Mouse (Mus musculus) heart, embryonic 11.5 days (tissue): ENCODE results near the gene Gcsh. TPM values are rescaled to one million over a fixed set of nuclear protein-coding genes. Genes with fewer than 3 reads are reported as not detected.

Experiments used
- ATAC-seq: fragments of 200-750 bp; cut with Nextera tagmentation; replicated peaks from 2 replicates; pipeline ENCODE4 v1.8.0; 2017; ENCODE audit warnings: moderate library complexity; ENCODE audit not compliant: insufficient number of reproducible peaks, low FRiP score, low TSS enrichment
- H3K27ac ChIP-seq: fragments of 300-500 bp; sonication (generic); 2 replicates; pipeline ENCODE4 v1.5.1; 2014; ENCODE audit warnings: mild to moderate bottlenecking, low read depth, low read length
- H3K27me3 ChIP-seq: fragments of 300-500 bp; sonication (generic); 2 replicates; pipeline ENCODE4 v1.6.1; 2014; ENCODE audit warnings: mild to moderate bottlenecking, low read length, mixed read lengths; ENCODE audit not compliant: control insufficient read depth, insufficient read depth
- H3K36me3 ChIP-seq: fragments of 300-500 bp; sonication (generic); 2 replicates; pipeline ENCODE4 v1.6.1; 2014; ENCODE audit warnings: mild to moderate bottlenecking, low read length, moderate library complexity, mixed read lengths; ENCODE audit not compliant: control insufficient read depth, insufficient read depth
- H3K4me1 ChIP-seq: fragments of 300-500 bp; sonication (generic); 2 replicates; pipeline ENCODE4 v1.6.1; 2014; ENCODE audit warnings: low read length; ENCODE audit not compliant: control insufficient read depth, insufficient read depth
- H3K4me2 ChIP-seq: fragments of 300-500 bp; sonication (generic); 2 replicates; pipeline ENCODE4 v1.6.1; 2014; ENCODE audit warnings: mild to moderate bottlenecking, moderate library complexity
- H3K4me3 ChIP-seq: fragments of 300-500 bp; sonication (generic); 2 replicates; pipeline ENCODE4 v1.5.1; 2014; ENCODE audit warnings: low read depth, low read length
- H3K9ac ChIP-seq: fragments of 300-500 bp; sonication (generic); 2 replicates; pipeline ENCODE4 v1.6.1; 2014; ENCODE audit warnings: mild to moderate bottlenecking, low read depth, low read length, moderate library complexity
- H3K9me3 ChIP-seq: fragments of 300-500 bp; sonication (generic); replicated peaks from 2 replicates; pipeline ENCODE4 v1.6.1; 2016; ENCODE audit warnings: low read length; ENCODE audit not compliant: control insufficient read depth
- WGBS: fragments of 180-500 bp; shearing (Covaris S2); extraction: QIAGEN DNeasy Blood & Tissue Kit; methylation state at CpG from one replicate; pipeline ENCODE4 v1.1.7; 2014; ENCODE audit not compliant: insufficient replicate concordance; 5-methylcytosine and 5-hydroxymethylcytosine counted together
- polyA plus RNA-seq: library from polyadenylated mRNA; unstranded; fragments of >200 nt; fragmentation: Nextera tagmentation; extraction: Ambion mirVana; gene quantifications from 2 replicates; pipeline ENCODE4 v1.2.1, GENCODE M21; 2014

Gene Gcsh
- polyA plus RNA-seq, 1 experiment from 2014 or later = 95.2 TPM

DNA sequence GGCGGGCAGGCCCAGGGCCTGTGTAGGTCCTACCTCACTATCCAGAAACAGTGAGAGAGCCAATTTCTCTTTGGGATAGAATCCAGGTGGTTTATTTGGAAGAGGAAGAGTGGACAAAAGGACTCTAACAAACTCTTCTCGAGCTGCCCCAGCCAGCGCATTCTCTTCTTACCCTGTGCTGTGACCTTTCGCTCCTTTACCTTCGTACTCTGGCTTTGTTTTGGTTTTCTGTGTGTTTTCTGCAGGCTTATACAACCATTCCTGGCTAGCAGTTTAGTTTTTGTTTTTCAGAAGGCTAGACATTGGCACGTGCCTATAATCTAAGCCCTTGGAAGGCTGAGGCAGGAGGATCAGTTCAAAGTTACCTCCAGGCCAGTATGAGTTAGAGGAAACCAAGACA is 23.8 kb downstream of the Gcsh start:
- Histone ChIP-seq H3K27me3 (no peaks in the 10 kb centered on the region), H3K9me3 (no peaks in the 10 kb centered on the region), H3K9ac (no peak overlapping the region), H3K4me3 (no peak overlapping the region), H3K4me2 (no peak overlapping the region), H3K27ac (no peak overlapping the region), H3K4me1 (no peaks in the 10 kb centered on the region), H3K36me3 (no peaks in the 10 kb centered on the region)
- WGBS = 85% methylated on average over 6 of the region's 6 CpGs
- ATAC-seq = no peak

DNA sequence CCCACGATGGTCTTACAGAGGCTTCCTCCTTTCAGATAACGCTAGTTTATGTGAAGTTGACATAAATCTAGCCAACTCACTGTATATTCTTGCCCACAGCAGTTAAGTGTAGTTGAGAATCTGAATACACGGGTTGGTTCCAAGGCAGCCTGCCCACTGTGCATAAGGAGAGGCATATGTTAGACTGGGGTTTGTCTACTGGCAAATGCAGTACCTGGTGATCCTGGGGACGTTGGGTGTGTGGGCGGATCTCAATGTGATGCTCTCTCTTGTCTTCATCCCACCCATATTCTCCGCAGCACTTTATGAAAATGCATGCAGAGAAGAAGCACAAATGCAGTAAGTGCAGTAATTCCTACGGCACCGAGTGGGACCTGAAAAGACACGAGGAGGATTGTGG is 38.9 kb downstream of the Gcsh start:
- Histone ChIP-seq H3K27ac (no peak overlapping the region), H3K4me2 (no peak overlapping the region), H3K4me3 (no peak overlapping the region), H3K9me3 (no peaks in the 10 kb centered on the region), H3K27me3 (no peaks in the 10 kb centered on the region), H3K36me3 (peaks cover 20% of the 10 kb centered on the region), H3K9ac (no peak overlapping the region), H3K4me1 (0 out of 2 replicates have a peak, but pooled peaks cover 5% of the 10 kb centered on the region)
- ATAC-seq = no peak
- 93% methylated on average over 9 of the region's 9 CpGs for WGBS

DNA sequence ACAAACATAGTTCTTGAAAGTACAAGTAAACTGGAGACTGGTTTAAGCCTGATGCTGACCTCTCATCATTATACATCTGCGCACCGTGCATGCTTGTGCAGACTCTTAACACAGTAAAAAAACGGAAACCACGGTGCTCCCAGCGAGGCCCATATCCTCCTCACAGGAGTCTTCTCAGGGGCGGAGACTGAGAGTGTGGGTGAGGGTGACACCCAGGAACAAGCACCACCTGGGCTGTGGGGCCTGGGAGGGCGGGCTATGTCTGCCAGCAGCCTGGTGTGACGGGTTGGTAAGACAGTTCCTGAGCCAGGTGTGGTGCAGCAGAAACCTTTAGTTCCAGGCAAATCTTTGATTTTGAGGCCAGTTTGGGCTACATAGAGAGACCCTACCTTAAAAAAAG is 40.9 kb downstream of the Gcsh start:
- no peak for ATAC-seq
- peaks cover 15% of the 10 kb centered on the region for H3K36me3 ChIP-seq
- no peak overlapping the region for H3K4me3 ChIP-seq
- no peak overlapping the region for H3K9ac ChIP-seq
- H3K27ac ChIP-seq = no peak overlapping the region
- peaks cover 13% of the 10 kb centered on the region for H3K4me1 ChIP-seq
- WGBS = 88% methylated on average over 8 of the region's 8 CpGs
- no peaks in the 10 kb centered on the region for H3K27me3 ChIP-seq
- H3K9me3 ChIP-seq = no peaks in the 10 kb centered on the region
- no peak overlapping the region for H3K4me2 ChIP-seq

DNA sequence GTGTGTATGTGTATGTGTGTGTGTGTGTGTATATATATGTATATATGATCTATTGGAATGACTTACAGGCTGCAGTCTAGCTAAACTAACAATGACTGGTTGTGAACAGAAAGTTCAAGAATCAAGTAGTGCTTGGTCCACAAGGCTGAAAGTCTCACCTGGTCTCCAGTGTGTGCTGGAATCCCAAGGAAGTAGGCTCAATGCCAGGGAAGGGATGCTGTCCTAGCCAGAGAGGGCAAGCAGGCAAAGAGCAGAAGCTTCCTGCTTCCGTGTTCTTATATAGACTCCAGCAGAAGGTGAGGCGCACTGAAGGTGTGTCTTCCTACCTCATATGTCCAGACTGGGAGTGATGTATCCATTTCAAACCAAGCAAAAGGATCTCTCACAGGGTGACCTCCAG is 41.6 kb downstream of the Gcsh start:
- Histone ChIP-seq H3K4me3 (no peak overlapping the region), H3K4me1 (peaks cover 17% of the 10 kb centered on the region), H3K27me3 (no peaks in the 10 kb centered on the region), H3K9me3 (no peaks in the 10 kb centered on the region), H3K36me3 (peaks cover 14% of the 10 kb centered on the region), H3K4me2 (no peak overlapping the region), H3K27ac (no peak overlapping the region), H3K9ac (no peak overlapping the region)
- 93% methylated on average over 2 of the region's 2 CpGs for WGBS
- ATAC-seq = no peak

DNA sequence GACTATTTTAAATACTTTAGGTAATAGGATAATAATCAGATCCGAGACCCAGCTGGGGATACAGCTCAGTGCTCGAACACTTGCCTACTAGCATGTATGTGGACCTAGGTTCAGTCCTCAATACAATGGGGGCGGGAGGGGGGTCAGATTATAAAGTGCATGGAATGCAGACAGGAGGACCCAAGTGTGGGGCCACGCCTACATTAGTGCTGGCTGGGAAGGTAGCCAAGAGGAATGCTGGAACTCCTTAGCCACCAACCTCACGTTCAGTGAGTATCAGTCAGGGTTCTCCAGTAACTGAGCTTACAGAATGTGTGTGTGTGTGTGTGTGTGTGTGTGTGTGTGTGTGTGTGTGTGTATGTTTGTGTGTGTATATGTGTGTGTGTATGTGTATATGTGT is 42.0 kb downstream of the Gcsh start:
- Histone ChIP-seq H3K27ac (no peak overlapping the region), H3K9me3 (no peaks in the 10 kb centered on the region), H3K36me3 (peaks cover 14% of the 10 kb centered on the region), H3K4me1 (peaks cover 21% of the 10 kb centered on the region), H3K27me3 (no peaks in the 10 kb centered on the region), H3K4me3 (no peak overlapping the region), H3K9ac (no peak overlapping the region), H3K4me2 (no peak overlapping the region)
- no peak for ATAC-seq
- 63% methylated on average over 5 of the region's 5 CpGs for WGBS

DNA sequence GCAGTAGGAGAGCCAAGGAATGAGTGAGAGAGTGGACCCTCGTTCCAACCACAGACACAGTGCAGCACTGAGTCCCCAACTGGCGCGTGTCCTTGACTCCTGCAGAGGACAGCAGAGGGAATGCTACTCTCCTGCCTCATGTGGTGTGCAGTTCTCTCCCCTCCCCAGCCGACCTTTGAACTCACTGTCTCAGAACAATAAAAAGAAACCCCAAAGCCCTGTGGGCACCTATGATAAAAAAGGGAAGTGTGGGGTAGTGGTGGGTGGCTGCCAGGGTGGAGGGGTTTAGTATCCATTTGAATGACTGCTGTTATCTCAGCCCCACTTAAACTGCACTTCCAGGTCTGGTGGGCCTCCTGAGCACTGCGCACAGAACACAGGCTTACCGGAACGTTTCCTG is 45.7 kb downstream of the Gcsh start:
- Histone ChIP-seq H3K27ac (peak overlapping the region; percentile 46), H3K9me3 (no peaks in the 10 kb centered on the region), H3K4me3 (no peak overlapping the region), H3K4me2 (no peak overlapping the region; the same call in 1 of the 2 replicates), H3K9ac (no peak overlapping the region), H3K36me3 (no peaks in the 10 kb centered on the region), H3K27me3 (no peaks in the 10 kb centered on the region), H3K4me1 (peaks cover 47% of the 10 kb centered on the region)
- 45% methylated on average over 7 of the region's 7 CpGs for WGBS
- no peak for ATAC-seq

DNA sequence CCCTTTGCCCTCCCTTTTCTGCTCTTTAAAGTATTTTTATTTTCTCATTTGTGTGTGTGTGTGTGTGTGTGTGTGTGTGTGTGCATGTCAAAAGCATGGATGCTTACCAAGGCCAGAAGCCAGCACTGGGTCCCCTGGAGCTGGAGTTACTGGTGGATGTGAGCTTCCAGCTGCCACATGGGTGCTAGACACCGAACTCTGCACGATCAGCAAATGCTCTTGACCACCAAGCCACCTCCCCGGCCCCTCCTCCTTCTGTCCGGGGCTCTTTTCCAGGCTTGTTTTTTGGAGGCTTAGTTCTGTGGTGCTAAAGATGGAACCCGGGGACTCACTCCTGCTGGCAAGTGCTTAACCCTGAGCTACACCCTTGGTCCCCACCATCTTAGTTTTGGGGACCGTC is 46.5 kb downstream of the Gcsh start:
- no peaks in the 10 kb centered on the region for H3K36me3 ChIP-seq
- no peaks in the 10 kb centered on the region for H3K27me3 ChIP-seq
- H3K4me1 ChIP-seq = peaks cover 47% of the 10 kb centered on the region
- peak overlapping the region; percentile 57 for H3K4me2 ChIP-seq
- H3K27ac ChIP-seq = peak overlapping the region; percentile 73
- H3K9me3 ChIP-seq = no peaks in the 10 kb centered on the region
- ATAC-seq = no peak
- H3K9ac ChIP-seq = peak overlapping the region; percentile 16
- 65% methylated on average over 6 of the region's 6 CpGs for WGBS
- H3K4me3 ChIP-seq = peak overlapping the region; percentile 4; the same call in 1 of the 2 replicates

DNA sequence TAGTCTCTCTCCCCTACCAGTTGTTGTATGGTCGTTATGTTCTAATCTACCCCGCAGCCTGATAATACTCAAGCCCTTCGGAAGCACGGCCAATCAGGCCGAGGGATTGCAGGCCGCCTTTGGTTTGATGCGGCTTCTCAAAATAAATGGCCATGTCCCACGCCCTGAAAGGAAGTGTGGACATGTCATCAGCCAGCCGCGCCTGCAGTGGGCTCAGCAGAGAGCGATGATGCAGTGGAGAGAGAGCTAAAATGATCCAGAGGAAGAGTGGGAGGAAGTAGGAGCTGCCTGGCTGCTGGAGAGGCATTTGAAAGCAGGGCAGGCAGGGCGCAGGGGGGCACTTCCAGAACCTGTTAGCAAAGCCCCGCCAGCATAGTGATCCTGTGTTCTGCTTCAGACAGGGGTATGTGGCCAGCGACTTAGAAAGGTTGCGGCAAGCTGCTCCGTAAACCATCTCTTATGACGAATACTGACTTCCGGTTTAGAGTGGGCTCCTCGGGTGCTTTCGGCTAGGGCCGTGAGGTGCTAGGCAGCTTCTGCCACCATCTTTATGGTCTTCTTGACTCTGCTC is 47.0 kb downstream of the Gcsh start:
- Histone ChIP-seq H3K4me3 (peak overlapping the region; percentile 4; the same call in 1 of the 2 replicates), H3K9ac (peak overlapping the region; percentile 16), H3K27me3 (no peaks in the 10 kb centered on the region), H3K36me3 (no peaks in the 10 kb centered on the region), H3K4me1 (peaks cover 46% of the 10 kb centered on the region), H3K9me3 (no peaks in the 10 kb centered on the region), H3K27ac (peak overlapping the region; percentile 73), H3K4me2 (peak overlapping the region; percentile 57)
- ATAC-seq = 0 out of 2 replicates have a peak, but pooled peaks have one; percentile 20
- 29% methylated on average over 21 of the region's 21 CpGs for WGBS
